Mouse (Mus musculus) thymus, adult 2 months (tissue): ENCODE data around the gene Ankrd28. TPM values are rescaled to one million over a fixed set of nuclear protein-coding genes. Genes with fewer than 3 reads are reported as not detected.

Source experiments
- DNase-seq: peaks from one replicate; pipeline ENCODE4 v3.0.0; 2021
- H3K27ac ChIP-seq: fragments of 200-500 bp; 2 replicates; pipeline ENCODE4 v1.5.1; 2012; ENCODE audit warnings: low read length, control low read depth; ENCODE audit not compliant: control insufficient read depth, insufficient read depth
- H3K27me3 ChIP-seq: fragments of 200-500 bp; 2 replicates; pipeline ENCODE4 v1.6.1; 2012; ENCODE audit warnings: mild to moderate bottlenecking, low read length, moderate library complexity, mixed read lengths; ENCODE audit not compliant: control insufficient read depth, insufficient read depth
- H3K36me3 ChIP-seq: fragments of 200-500 bp; 2 replicates; pipeline ENCODE4 v1.6.1; 2012; ENCODE audit warnings: mild to moderate bottlenecking, low read length, moderate library complexity; ENCODE audit not compliant: control insufficient read depth, insufficient read depth
- H3K4me1 ChIP-seq: fragments of 200-500 bp; replicated peaks from 2 replicates; pipeline ENCODE4 v1.6.1; 2012; ENCODE audit warnings: low read length; ENCODE audit not compliant: control insufficient read depth, insufficient read depth
- H3K4me3 ChIP-seq: fragments of 200-500 bp; 2 replicates; pipeline ENCODE4 v1.5.1; 2012; ENCODE audit warnings: mild to moderate bottlenecking, low read length, control low read depth, moderate library complexity; ENCODE audit not compliant: control insufficient read depth, insufficient read depth
- CTCF ChIP-seq: fragments of 200-500 bp; IDR thresholded peaks from 2 replicates; pipeline ENCODE4 v1.5.1; 2012; ENCODE audit warnings: mild to moderate bottlenecking, control low read depth, low read length, moderate library complexity, borderline replicate concordance; ENCODE audit not compliant: control insufficient read depth, poor library complexity, insufficient read depth; ENCODE audit errors: extremely low read depth
- POLR2A ChIP-seq: fragments of 200-500 bp; IDR thresholded peaks from 2 replicates; pipeline ENCODE4 v1.6.1; 2012; ENCODE audit warnings: mild to moderate bottlenecking, low read length, control low read depth, moderate library complexity; ENCODE audit not compliant: control insufficient read depth, poor library complexity, insufficient read depth; ENCODE audit errors: extremely low read depth
- WGBS: fragments of 180-500 bp; shearing (Covaris S2); methylation state at CpG from one replicate; pipeline ENCODE4 v1.1.7; 2018; 5-methylcytosine and 5-hydroxymethylcytosine counted together
- polyA plus RNA-seq: library from polyadenylated mRNA; depleted of rRNA; stranded (reverse); fragments of >200 nt; gene quantifications from 2 replicates; pipeline ENCODE4 v1.2.3, GENCODE M21; 2012

The Ankrd28 gene
- polyA plus RNA-seq, 1 experiment = 20.0 TPM

DNA sequence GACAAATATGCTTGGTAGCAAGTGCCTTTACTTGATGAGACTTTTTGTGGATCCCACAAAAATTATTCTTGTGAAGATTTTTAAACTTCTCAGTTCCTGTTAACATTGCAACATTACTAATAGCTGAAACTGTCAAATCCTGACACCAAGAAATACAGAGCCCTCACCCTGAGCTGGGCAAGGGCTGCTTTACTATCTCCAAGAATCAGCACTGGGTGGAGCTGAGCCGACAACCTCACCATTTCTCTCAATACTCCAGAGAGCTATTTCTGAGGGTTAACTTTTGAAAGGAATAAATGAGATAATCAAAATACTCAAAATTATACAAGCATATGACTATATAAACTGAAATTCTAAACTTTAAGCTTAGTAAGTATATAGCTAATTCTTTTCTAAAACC lies 121.1 kb downstream of the Ankrd28 start:
- no peak overlapping the region for H3K27ac ChIP-seq
- DNase-seq = no peak
- H3K36me3 ChIP-seq = peaks cover 51% of the 10 kb centered on the region
- H3K4me1 ChIP-seq = no peaks in the 10 kb centered on the region
- H3K4me3 ChIP-seq = no peak overlapping the region
- no peaks in the 10 kb centered on the region for H3K27me3 ChIP-seq
- TF ChIP-seq POLR2A (no peak), CTCF (no peak)
- 100% methylated on average over 1 of the region's 1 CpGs for WGBS

DNA sequence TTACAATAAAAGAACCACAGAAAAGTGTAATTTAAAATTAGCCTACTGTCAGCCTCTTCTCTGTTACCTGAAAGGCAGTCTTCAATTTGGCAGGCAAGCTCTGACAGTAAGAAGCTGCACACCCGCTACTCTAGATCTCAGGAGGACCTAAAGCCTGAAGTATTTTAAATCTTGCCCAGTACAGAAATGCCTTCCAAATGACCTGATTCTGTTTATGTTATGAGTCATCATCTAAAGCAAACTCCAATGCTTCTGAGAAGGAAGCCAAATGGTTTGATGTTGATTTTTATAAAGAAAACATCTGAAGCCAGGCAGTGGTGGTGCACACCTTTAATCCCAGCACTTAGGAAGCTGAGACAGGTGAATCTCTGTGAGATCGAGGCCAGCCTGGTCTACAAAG lies 130.1 kb downstream of the Ankrd28 start:
- Histone ChIP-seq H3K36me3 (peaks cover 31% of the 10 kb centered on the region), H3K4me3 (no peak overlapping the region), H3K27ac (no peak overlapping the region), H3K4me1 (peaks cover 15% of the 10 kb centered on the region), H3K27me3 (no peaks in the 10 kb centered on the region)
- DNase-seq = no peak
- TF ChIP-seq POLR2A (no peak), CTCF (no peak)
- 68% methylated on average over 2 of the region's 2 CpGs for WGBS

DNA sequence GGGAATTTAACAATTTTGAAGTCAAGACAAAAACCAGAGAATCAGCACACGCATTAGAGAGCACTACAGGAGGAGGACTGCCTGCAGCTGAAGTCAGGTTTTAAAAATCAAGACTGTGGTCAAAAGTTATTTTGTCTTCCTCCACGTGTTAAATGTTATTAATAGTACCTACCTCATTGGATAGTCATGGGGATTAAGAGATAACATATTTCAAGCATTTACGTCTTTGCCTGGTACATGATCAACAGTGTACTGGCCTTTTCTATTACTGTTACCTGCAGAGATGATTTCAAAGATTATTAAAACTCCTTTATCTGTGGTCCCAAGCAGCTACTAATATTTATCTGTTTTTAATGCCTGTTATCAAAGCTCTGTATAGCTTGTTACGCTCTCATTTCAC lies 132.7 kb downstream of the Ankrd28 start:
- WGBS = 85% methylated on average over 4 of the region's 4 CpGs
- Histone ChIP-seq H3K4me1 (peaks cover 15% of the 10 kb centered on the region), H3K27me3 (no peaks in the 10 kb centered on the region), H3K36me3 (peaks cover 15% of the 10 kb centered on the region), H3K27ac (no peak overlapping the region), H3K4me3 (no peak overlapping the region)
- no peak for DNase-seq
- TF ChIP-seq POLR2A = no peak
- no peak for TF ChIP-seq CTCF

GRCm38 (mm10) chr14:31697346-31697745 lies 133.1 kb downstream of the Ankrd28 start:
- no peaks in the 10 kb centered on the region for H3K27me3 ChIP-seq
- 43% methylated on average over 3 of the region's 3 CpGs for WGBS
- H3K27ac ChIP-seq = peak overlapping the region; percentile 65
- TF ChIP-seq CTCF = no peak
- no peak for TF ChIP-seq POLR2A
- H3K4me3 ChIP-seq = no peak overlapping the region
- H3K4me1 ChIP-seq = peaks cover 15% of the 10 kb centered on the region
- no peak for DNase-seq
- H3K36me3 ChIP-seq = peaks cover 12% of the 10 kb centered on the region; the same call in 1 of the 2 replicates

- H3K27ac ChIP-seq = peak overlapping the region; percentile 65
- 42% methylated on average over 3 of the region's 3 CpGs for WGBS
- TF ChIP-seq POLR2A (no peak), CTCF (no peak)
- H3K4me3 ChIP-seq = no peak overlapping the region
- H3K27me3 ChIP-seq = no peaks in the 10 kb centered on the region
- DNase-seq = peak; percentile 37
- H3K36me3 ChIP-seq = peaks cover 8% of the 10 kb centered on the region; the same call in 1 of the 2 replicates
- peaks cover 15% of the 10 kb centered on the region for H3K4me1 ChIP-seq
Measured at GRCm38 (mm10) chr14:31696985-31697303, 133.5 kb downstream of the Ankrd28 start.

GRCm38 (mm10) chr14:31696206-31696984 lies 134.1 kb downstream of the Ankrd28 start:
- TF ChIP-seq CTCF (no peak), POLR2A (no peak)
- no peak for DNase-seq
- 63% methylated on average over 9 of the region's 9 CpGs for WGBS
- no peaks in the 10 kb centered on the region for H3K27me3 ChIP-seq
- H3K4me1 ChIP-seq = peaks cover 15% of the 10 kb centered on the region
- H3K27ac ChIP-seq = peak overlapping the region; percentile 52
- no peak overlapping the region for H3K4me3 ChIP-seq
- peaks cover 3% of the 10 kb centered on the region; the same call in 1 of the 2 replicates for H3K36me3 ChIP-seq
